Mouse (Mus musculus) skeletal muscle tissue, adult 2 months (tissue): ENCODE data around the gene Vezf1.
"Not testable (repeated sequence)": the region's sequence is repeated elsewhere in the genome, so short reads cannot be mapped to it uniquely, and the experiment has no call there.

ENCODE experiments used
- DNase-seq: peaks from one replicate; pipeline ENCODE4 v3.0.0-alpha.2; 2012; ENCODE audit warnings: low read depth, low spot score

Vezf1 gene

DNA sequence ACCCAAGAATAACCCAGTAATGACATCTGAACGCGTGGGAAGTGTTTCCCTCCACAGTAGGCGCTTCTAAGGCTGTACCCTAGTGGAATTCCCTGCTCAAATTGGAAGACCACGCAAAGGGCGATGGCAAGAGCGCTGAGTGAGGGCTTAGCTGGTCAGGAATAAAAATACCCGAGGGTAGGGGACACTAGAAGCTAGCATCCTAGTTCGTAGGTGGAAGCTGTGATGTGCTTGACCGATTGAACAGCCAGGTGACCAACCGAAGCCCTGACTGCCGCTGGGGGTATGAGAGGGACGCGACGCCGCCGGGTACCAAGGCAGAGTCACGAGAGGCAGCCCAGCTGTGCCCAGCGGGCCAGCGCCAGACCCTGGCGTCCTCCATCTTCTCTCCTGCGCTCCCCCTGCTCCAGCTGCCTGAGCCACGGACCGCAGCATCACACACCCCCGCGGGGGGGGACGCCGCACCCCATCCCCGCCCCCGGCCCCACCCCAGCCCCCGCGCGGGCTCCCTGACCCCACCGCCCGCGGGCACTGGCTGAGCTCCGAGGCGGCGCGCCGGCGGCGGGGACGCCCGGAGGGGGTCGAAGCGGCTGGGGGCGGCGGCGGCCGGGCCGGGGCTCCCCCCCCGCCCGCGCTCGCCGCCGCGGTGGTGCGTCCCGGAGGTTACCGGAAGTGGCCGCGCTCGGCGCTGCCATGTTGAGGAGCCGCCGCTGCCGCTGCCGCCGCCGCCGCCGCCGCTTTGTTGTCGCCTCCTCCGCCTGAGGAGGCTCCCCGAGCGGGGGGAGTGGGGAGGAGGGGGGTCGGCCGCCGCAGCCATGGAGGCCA, at the start of gene Vezf1:
Gene Vezf1 (plus strand): TSS at position 694 of the 825 bp plus-strand sequence.
- DNase-seq: peak; percentile 76

GRCm38 (mm10) chr11:88023933-88024332, 44.1 kb upstream of the Vezf1 start:
- no peak for DNase-seq

GRCm38 (mm10) chr11:88027391-88028035, 40.6 kb upstream of the Vezf1 start:
- DNase-seq: no peak

DNA sequence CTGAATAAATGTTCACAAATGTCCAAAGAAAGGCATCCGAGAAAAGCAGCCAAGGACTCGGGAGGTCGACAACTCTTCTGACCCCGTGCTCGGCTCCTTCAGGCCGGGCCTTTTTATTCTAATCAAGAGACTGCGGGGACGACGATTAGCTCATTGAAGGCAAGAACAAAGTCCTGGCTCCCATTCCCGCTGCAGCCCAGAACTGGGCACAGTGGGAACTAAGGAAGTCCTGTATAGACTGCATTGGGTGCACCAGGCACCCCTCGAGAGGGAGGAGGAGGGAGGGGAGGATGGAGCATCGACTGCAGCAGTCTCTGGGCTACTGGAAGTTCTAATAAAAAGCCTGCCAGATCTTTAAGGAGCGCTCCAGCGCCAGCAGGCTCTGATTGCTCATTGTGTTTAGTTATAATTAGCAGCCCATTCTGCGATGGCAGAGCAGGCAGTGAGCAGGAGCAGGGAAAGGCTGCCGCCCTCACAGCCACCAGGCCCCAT, 39.8 kb upstream of the Vezf1 start:
- DNase-seq: no peak

GRCm38 (mm10) chr11:88030219-88030618, 37.9 kb upstream of the Vezf1 start:
- no peak for DNase-seq

GRCm38 (mm10) chr11:88030836-88031235, 37.2 kb upstream of the Vezf1 start:
- no peak for DNase-seq

- DNase-seq: no peak
These were observed 36.3 kb upstream of the Vezf1 start for GRCm38 (mm10) chr11:88031753-88032152.

DNA sequence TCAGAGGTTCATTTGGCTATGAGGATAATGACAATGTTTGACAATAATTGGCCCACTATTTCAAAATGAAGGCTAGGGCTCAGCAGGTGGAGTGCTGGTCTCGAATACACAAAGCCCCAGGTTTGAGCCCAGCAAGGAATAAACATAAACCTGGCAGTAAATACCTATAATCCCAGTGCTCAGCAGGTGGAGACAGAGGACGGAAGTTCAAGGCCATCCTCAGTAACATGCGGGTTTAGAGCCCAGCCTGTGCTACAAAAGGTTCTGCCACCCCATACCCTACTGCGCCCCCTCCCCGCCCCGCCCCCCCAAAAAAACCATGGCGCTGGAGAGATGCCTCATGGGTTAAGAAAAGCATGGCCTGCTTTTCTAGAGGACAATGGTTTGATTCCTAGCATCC, 32.1 kb upstream of the Vezf1 start:
- DNase-seq: no peak

DNA sequence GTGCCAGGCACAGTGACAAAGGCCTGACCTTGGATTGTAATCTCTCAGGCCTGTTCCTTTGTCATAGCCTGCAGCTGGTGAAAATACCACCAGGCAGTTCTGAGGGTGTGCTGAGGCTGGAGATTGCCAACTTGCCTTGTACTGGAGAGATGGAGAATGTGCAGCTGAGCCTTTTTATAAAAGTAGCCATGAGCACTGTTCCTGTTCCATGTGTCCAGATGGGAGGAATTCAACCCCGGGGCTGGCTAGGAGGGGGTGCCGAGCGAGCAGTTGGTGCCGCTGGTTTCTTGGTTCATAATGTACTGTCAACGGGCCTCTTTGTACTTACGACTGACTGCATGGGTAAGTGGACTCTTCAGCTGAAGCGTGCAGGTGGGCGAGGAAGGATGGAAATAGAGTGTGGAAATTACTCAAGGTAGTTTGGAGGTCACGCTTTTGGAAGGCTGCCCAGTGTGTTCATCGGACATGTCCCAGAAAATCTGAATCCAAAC, 31.3 kb upstream of the Vezf1 start:
- DNase-seq: no peak

- no peak for DNase-seq
These were observed 30.7 kb upstream of the Vezf1 start for GRCm38 (mm10) chr11:88037386-88037785.

DNA sequence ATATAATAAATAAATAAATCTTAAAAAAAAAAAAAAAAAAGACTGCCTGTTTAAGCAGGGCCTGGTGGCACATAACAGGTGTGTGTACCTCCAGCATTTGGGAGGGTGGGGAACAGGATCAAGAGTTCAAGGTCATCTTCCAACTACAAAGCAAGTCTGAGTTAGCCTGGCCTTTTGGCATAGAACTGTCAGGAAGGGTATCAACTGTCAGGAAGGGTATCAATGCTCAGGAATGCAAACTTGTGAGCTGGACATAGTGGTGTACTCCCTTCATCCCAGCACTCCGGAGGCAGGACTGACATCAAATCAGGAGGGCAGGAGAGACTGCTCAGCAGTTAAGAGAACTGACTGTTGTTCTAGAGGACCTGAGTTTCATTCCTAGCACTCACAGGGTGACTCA, 29.0 kb upstream of the Vezf1 start:
- no peak for DNase-seq

DNA sequence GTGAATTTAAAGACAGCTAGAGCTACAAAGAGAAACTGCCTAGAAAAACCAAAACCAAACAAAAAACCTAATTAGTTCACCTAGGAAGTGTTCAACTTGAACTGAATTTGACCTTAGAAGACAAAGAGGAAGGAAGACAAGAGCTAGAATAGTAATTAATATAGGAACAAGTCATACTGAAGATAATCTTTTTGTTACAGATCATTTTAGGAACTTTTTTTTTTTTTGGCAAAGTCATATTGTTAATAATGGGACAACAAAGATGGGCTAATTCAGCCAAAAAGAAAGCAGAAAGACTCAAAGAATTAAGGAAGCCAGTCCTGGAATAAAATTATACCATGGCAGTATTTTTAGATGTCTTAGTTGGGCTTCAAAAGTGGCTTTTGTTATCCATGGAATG, 23.8 kb upstream of the Vezf1 start:
- DNase-seq: no peak

DNA sequence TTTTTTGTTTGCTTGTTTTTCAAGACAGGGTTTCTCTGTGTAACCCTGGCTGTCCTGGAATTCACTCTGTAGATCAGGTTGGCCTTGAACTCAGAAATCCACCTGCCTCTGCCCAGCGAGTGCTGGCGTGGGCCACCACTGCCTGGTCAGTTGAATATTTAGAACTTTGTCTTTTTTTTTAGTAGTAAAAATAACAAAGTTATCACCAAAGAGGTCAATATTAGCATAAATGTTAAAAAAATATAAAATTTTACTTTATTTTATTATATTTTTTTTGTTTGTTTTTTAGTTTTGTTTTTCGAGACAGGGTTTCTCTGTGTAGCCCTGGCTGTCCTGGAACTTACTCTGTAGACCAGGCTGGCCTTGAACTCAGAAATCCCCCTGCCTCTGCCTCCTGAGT, 22.9 kb upstream of the Vezf1 start:
- not testable (repeated sequence) for DNase-seq

DNA sequence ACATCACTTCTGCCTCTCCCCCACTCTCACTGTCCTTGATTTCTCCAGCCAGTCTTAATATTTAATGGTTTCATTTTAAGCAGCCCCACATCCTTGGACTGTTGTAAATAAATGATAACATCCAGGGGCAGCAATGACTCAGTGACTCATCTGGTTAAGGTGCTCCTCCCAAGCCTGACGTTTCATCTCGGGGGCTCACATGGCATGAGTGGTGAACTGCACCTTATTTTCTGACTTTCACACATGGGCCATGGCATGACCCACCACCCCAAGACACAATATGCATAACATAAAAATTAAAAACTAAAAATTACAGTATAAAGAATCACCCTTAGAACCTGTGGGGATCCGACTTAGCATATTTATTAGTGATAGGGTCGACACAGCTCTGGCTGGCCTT, 22.2 kb upstream of the Vezf1 start:
- no peak for DNase-seq

DNA sequence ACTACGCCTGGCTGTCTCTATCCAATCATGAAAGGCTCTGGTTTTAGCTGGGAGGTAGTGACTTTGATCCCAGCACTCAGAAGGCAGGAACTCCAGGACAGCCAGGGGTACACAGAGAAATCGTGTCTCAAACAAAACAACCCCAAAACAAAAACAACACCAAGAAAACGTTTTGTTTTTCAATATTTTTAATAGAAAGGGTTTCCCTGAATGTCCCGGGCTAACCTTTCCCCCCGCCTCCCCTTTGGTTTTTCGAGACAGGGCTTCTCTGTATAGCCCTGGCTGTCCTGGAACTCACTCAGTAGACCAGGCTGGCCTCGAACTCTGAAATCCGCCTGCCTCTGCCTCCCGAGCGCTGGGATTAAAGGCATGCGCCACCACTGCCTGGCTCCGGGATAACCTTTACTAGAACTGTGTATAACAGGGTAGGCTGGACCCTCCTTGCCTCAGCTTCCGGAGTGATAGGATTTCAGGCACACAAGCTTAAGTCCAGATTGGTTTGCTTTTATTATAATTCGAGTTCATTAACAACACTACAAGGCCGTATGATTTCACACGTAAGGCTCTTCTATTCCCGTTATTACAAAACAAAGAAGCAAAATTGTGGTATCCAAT, 21.6 kb upstream of the Vezf1 start:
- DNase-seq: no peak

GRCm38 (mm10) chr11:88046944-88047794, 20.9 kb upstream of the Vezf1 start, which contains the start of gene Srsf1:
TSS of gene Srsf1 (plus strand) at chr11:88047373.
- DNase-seq: peak; percentile 98

- peak; percentile 52 for DNase-seq
These were observed 20.1 kb upstream of the Vezf1 start for GRCm38 (mm10) chr11:88047871-88048531.

- no peak for DNase-seq
These were observed 19.0 kb upstream of the Vezf1 start for GRCm38 (mm10) chr11:88048961-88049670.

- no peak for DNase-seq
These were observed 18.3 kb upstream of the Vezf1 start for GRCm38 (mm10) chr11:88049732-88050131.

DNA sequence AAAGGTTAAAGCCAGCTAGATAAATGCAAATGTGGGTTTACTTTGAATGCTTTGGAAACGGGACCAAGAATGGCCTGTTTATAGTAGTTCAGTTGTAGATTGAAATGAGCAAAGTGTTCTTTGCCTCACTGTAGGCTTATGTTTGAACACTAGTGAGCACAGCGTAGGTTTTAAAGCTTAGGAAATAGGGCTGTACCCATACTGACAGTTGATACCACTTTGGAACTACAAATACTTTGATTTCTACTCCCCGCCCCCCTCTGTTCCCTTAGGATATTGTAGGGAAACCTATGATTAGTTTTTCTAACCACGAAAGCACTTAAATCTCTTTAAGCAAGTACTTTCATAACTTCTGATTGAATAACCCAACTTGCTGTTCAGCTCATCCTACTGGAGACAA, 15.4 kb upstream of the Vezf1 start:
- DNase-seq: no peak
